Mouse (Mus musculus): ENCODE measurements around the gene Reg4. TPM values are rescaled to one million over a fixed set of nuclear protein-coding genes. Genes with fewer than 3 reads are reported as not detected.

The Reg4 gene
- not detected for total RNA-seq (2018; cell fraction: chromatin; rRNA removed)
- total RNA-seq (2018; cell fraction: cytosol; rRNA removed), result not detected
- total RNA-seq (2018; cell fraction: nucleus; rRNA removed), result not detected
- polyA plus RNA-seq (2018), result not detected in 3 replicates

GRCm38 (mm10) chr3:98221856-98222255 lies at the start of gene Reg4:
Gene Reg4 (plus strand): TSS chr3:98222156.
- 92% methylated on average over 8 of the region's 8 CpGs for WGBS (ENCODE audit: missing documents)
- Histone ChIP-seq H3K27ac (no peak within 1 kb of the TSS), H3K79me2 (ENCODE audit: inconsistent target) (no peaks in the 10 kb centered on the region), H3K4me3 (ENCODE audit: inconsistent target) (no peak within 1 kb of the TSS), H3K36me3 (ENCODE audit: inconsistent target) (no peaks in the 10 kb centered on the region)

- no peak overlapping the region for H3K4me3 ChIP-seq (ENCODE audit: inconsistent target)
- WGBS (ENCODE audit: missing documents), result 89% methylated on average over 4 of the region's 4 CpGs
- H3K36me3 ChIP-seq (ENCODE audit: inconsistent target), result no peaks in the 10 kb centered on the region
- H3K27ac ChIP-seq, result no peak overlapping the region
- no peaks in the 10 kb centered on the region for H3K79me2 ChIP-seq (ENCODE audit: inconsistent target)
Measured at GRCm38 (mm10) chr3:98178340-98178739, 43.6 kb upstream of the Reg4 start.

- WGBS (ENCODE audit: missing documents), result 53% methylated on average over 7 of the region's 7 CpGs
- no peaks in the 10 kb centered on the region for H3K79me2 ChIP-seq (ENCODE audit: inconsistent target)
- no peak overlapping the region for H3K27ac ChIP-seq
Measured at GRCm38 (mm10) chr3:98180805-98181204, 41.2 kb upstream of the Reg4 start.

GRCm38 (mm10) chr3:98185163-98185714 lies 36.7 kb upstream of the Reg4 start:
- 81% methylated on average over 10 of the region's 10 CpGs for WGBS (ENCODE audit: missing documents)
- no peak overlapping the region for H3K4me3 ChIP-seq (ENCODE audit: inconsistent target)
- H3K36me3 ChIP-seq (ENCODE audit: inconsistent target), result no peaks in the 10 kb centered on the region
- H3K27ac ChIP-seq, result no peak overlapping the region
- H3K79me2 ChIP-seq (ENCODE audit: inconsistent target), result no peaks in the 10 kb centered on the region

More at GRCm38 (mm10) chr3:98180805-98181204, 41.2 kb upstream of the Reg4 start:
- Histone ChIP-seq H3K36me3 (ENCODE audit: inconsistent target) (no peaks in the 10 kb centered on the region), H3K4me3 (ENCODE audit: inconsistent target) (no peak overlapping the region)

GRCm38 (mm10) chr3:98187777-98188176 lies 34.2 kb upstream of the Reg4 start:
- Histone ChIP-seq H3K36me3 (ENCODE audit: inconsistent target) (no peaks in the 10 kb centered on the region), H3K27ac (no peak overlapping the region), H3K79me2 (ENCODE audit: inconsistent target) (no peaks in the 10 kb centered on the region), H3K4me3 (ENCODE audit: inconsistent target) (no peak overlapping the region)
- 90% methylated on average over 3 of the region's 3 CpGs for WGBS (ENCODE audit: missing documents)

- Histone ChIP-seq H3K4me3 (ENCODE audit: inconsistent target) (no peak overlapping the region), H3K27ac (no peak overlapping the region), H3K36me3 (ENCODE audit: inconsistent target) (no peaks in the 10 kb centered on the region), H3K79me2 (ENCODE audit: inconsistent target) (no peaks in the 10 kb centered on the region)
- WGBS (ENCODE audit: missing documents), result 77% methylated on average over 9 of the region's 9 CpGs
Measured at GRCm38 (mm10) chr3:98197711-98198532, 24.0 kb upstream of the Reg4 start.

- no peaks in the 10 kb centered on the region for H3K36me3 ChIP-seq (ENCODE audit: inconsistent target)
- H3K79me2 ChIP-seq (ENCODE audit: inconsistent target), result no peaks in the 10 kb centered on the region
- H3K4me3 ChIP-seq (ENCODE audit: inconsistent target), result no peak overlapping the region
- 73% methylated on average over 5 of the region's 5 CpGs for WGBS (ENCODE audit: missing documents)
- no peak overlapping the region for H3K27ac ChIP-seq
Measured at GRCm38 (mm10) chr3:98199747-98200146, 22.2 kb upstream of the Reg4 start.

- no peaks in the 10 kb centered on the region for H3K36me3 ChIP-seq (ENCODE audit: inconsistent target)
- WGBS (ENCODE audit: missing documents), result 32% methylated on average over 5 of the region's 5 CpGs
- H3K4me3 ChIP-seq (ENCODE audit: inconsistent target), result no peak overlapping the region
- no peak overlapping the region for H3K27ac ChIP-seq
- no peaks in the 10 kb centered on the region for H3K79me2 ChIP-seq (ENCODE audit: inconsistent target)
Measured at GRCm38 (mm10) chr3:98203282-98203681, 18.7 kb upstream of the Reg4 start.

- Histone ChIP-seq H3K36me3 (ENCODE audit: inconsistent target) (no peaks in the 10 kb centered on the region), H3K4me3 (ENCODE audit: inconsistent target) (no peak overlapping the region), H3K79me2 (ENCODE audit: inconsistent target) (no peaks in the 10 kb centered on the region), H3K27ac (no peak overlapping the region)
- 54% methylated on average over 3 of the region's 3 CpGs for WGBS (ENCODE audit: missing documents)
Measured at GRCm38 (mm10) chr3:98206977-98207376, 15.0 kb upstream of the Reg4 start.

GRCm38 (mm10) chr3:98209161-98209560 lies 12.8 kb upstream of the Reg4 start:
- Histone ChIP-seq H3K36me3 (ENCODE audit: inconsistent target) (no peaks in the 10 kb centered on the region), H3K79me2 (ENCODE audit: inconsistent target) (no peaks in the 10 kb centered on the region), H3K27ac (no peak overlapping the region), H3K4me3 (ENCODE audit: inconsistent target) (no peak overlapping the region)
- WGBS (ENCODE audit: missing documents), result 93% methylated on average over 4 of the region's 4 CpGs

- Histone ChIP-seq H3K4me3 (ENCODE audit: inconsistent target) (no peak overlapping the region), H3K36me3 (ENCODE audit: inconsistent target) (no peaks in the 10 kb centered on the region), H3K79me2 (ENCODE audit: inconsistent target) (no peaks in the 10 kb centered on the region), H3K27ac (no peak overlapping the region)
- 93% methylated on average over 10 of the region's 10 CpGs for WGBS (ENCODE audit: missing documents)
Measured at GRCm38 (mm10) chr3:98210860-98211259, 11.1 kb upstream of the Reg4 start.

GRCm38 (mm10) chr3:98211301-98212081 lies 10.5 kb upstream of the Reg4 start:
- H3K4me3 ChIP-seq (ENCODE audit: inconsistent target), result no peak overlapping the region

GRCm38 (mm10) chr3:98216296-98216695 lies 5.7 kb upstream of the Reg4 start:
- H3K27ac ChIP-seq, result no peak overlapping the region
- H3K79me2 ChIP-seq (ENCODE audit: inconsistent target), result no peaks in the 10 kb centered on the region
- WGBS (ENCODE audit: missing documents), result 100% methylated on average over 3 of the region's 3 CpGs
- H3K36me3 ChIP-seq (ENCODE audit: inconsistent target), result no peaks in the 10 kb centered on the region
- no peak overlapping the region for H3K4me3 ChIP-seq (ENCODE audit: inconsistent target)

More at GRCm38 (mm10) chr3:98211301-98212081, 10.5 kb upstream of the Reg4 start:
- Histone ChIP-seq H3K79me2 (ENCODE audit: inconsistent target) (no peaks in the 10 kb centered on the region), H3K36me3 (ENCODE audit: inconsistent target) (no peaks in the 10 kb centered on the region), H3K27ac (no peak overlapping the region)
- 70% methylated on average over 7 of the region's 7 CpGs for WGBS (ENCODE audit: missing documents)

- WGBS (ENCODE audit: missing documents), result 90% methylated on average over 3 of the region's 3 CpGs
- Histone ChIP-seq H3K79me2 (ENCODE audit: inconsistent target) (no peaks in the 10 kb centered on the region), H3K36me3 (ENCODE audit: inconsistent target) (no peaks in the 10 kb centered on the region), H3K27ac (no peak overlapping the region), H3K4me3 (ENCODE audit: inconsistent target) (no peak overlapping the region)
Measured at GRCm38 (mm10) chr3:98223263-98223662, 1.3 kb downstream of the Reg4 start.
